Mouse (Mus musculus): ENCODE measurements around the gene Lcat. TPM values are rescaled to one million over a fixed set of nuclear protein-coding genes. Genes with fewer than 3 reads are reported as not detected.
"Not testable (repeated sequence)": the region's sequence is repeated elsewhere in the genome, so short reads cannot be mapped to it uniquely, and the experiment has no call there.

Gene Lcat
- polyA plus RNA-seq (2015; fragmentation: Nextera tagmentation; extraction: Ambion mirVana) = 2.1 and 2.3 TPM in 2 replicates

GRCm38 (mm10) chr8:105943321-105943739 is at the start of gene Lcat:
TSS of gene Lcat (minus strand) at chr8:105943382.
- H3K36me3 ChIP-seq = peaks cover 10% of the 10 kb centered on the region; the same call in 1 of the 2 replicates
- H3K9me3 ChIP-seq = no peaks in the 10 kb centered on the region
- H3K9ac ChIP-seq = no peak within 1 kb of the TSS
- no peak for ATAC-seq
- H3K4me3 ChIP-seq (replicated peaks) = no peak within 1 kb of the TSS
- H3K4me1 ChIP-seq (replicated peaks) = 0 out of 2 replicates have a peak, but pooled peaks cover under 1% of the 10 kb centered on the region
- no peak within 1 kb of the TSS for H3K4me2 ChIP-seq (replicated peaks)
- H3K27ac ChIP-seq = no peak within 1 kb of the TSS
- H3K27me3 ChIP-seq (replicated peaks) = no peaks in the 10 kb centered on the region
- WGBS = 82% methylated on average over 8 of the region's 8 CpGs

DNA sequence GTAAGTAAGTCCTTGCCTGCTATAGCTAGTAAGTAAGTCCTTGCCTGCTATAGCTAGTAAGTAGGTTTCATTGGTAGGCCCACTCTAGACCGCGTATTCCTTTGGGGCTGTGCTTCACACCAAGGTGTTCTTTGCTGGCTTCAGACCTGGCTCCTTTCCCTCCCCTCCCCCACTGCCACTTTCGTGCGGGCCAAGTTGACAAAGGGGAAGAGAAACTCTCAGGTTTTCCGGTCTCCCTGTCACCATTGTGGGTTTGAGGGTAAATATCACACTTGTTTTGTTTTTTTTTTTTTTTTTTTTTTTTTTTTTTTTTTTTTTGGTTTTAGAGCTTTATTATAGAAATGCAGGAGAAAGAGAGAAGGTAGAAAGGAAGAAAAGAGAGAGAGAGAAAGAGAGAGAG is 49.3 kb upstream of the Lcat start:
- Histone ChIP-seq H3K4me3 (replicated peaks) (no peak overlapping the region), H3K9ac (no peak overlapping the region), H3K27me3 (replicated peaks) (no peaks in the 10 kb centered on the region), H3K9me3 (no peaks in the 10 kb centered on the region), H3K36me3 (no peaks in the 10 kb centered on the region), H3K4me2 (replicated peaks) (no peak overlapping the region), H3K27ac (no peak overlapping the region), H3K4me1 (replicated peaks) (peaks cover 6% of the 10 kb centered on the region; the same call in 1 of the 2 replicates)
- ATAC-seq = no peak
- 53% methylated on average over 5 of the region's 5 CpGs for WGBS

DNA sequence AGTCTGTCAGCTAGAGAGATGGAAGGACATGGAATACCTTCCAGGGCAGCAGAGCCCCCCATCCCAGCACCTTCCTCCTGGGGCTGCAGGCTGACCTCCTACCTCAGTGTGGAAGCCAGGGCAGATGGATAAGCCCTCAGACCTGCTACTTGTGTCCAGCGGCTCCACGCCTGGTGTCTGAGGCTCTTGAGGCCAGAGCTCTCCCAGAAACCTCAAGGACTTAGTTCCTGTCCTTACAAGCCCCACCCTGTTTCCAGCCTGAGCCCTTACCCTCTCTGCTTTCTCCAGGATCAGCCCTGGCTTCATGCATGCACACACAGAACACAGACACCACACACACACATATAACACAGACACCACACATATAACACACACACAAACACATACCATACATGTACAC is 48.4 kb upstream of the Lcat start:
- ATAC-seq = no peak
- H3K27ac ChIP-seq = no peak overlapping the region
- H3K9me3 ChIP-seq = no peaks in the 10 kb centered on the region
- 65% methylated on average over 2 of the region's 2 CpGs for WGBS
- no peak overlapping the region for H3K4me3 ChIP-seq (replicated peaks)
- H3K9ac ChIP-seq = no peak overlapping the region
- peak overlapping the region; percentile 38; the same call in 1 of the 2 replicates for H3K4me2 ChIP-seq (replicated peaks)
- no peaks in the 10 kb centered on the region for H3K36me3 ChIP-seq
- no peaks in the 10 kb centered on the region for H3K27me3 ChIP-seq (replicated peaks)
- peaks cover 6% of the 10 kb centered on the region; the same call in 1 of the 2 replicates for H3K4me1 ChIP-seq (replicated peaks)

- no peaks in the 10 kb centered on the region for H3K9me3 ChIP-seq
- peaks cover 6% of the 10 kb centered on the region; the same call in 1 of the 2 replicates for H3K4me1 ChIP-seq (replicated peaks)
- ATAC-seq = peak; percentile 88
- no peak within 1 kb of the TSS for H3K27ac ChIP-seq
- H3K36me3 ChIP-seq = no peaks in the 10 kb centered on the region
- peak within 1 kb of the TSS; percentile 38 for H3K4me2 ChIP-seq (replicated peaks)
- no peaks in the 10 kb centered on the region for H3K27me3 ChIP-seq (replicated peaks)
- H3K9ac ChIP-seq = no peak within 1 kb of the TSS
- 10% methylated on average over 15 of the region's 15 CpGs for WGBS
- H3K4me3 ChIP-seq (replicated peaks) = no peak within 1 kb of the TSS
These were observed 47.7 kb upstream of the Lcat start, which contains the start of gene Dus2 for GRCm38 (mm10) chr8:105990856-105991387. TSS of gene Dus2 (plus strand) at chr8:105991337.

DNA sequence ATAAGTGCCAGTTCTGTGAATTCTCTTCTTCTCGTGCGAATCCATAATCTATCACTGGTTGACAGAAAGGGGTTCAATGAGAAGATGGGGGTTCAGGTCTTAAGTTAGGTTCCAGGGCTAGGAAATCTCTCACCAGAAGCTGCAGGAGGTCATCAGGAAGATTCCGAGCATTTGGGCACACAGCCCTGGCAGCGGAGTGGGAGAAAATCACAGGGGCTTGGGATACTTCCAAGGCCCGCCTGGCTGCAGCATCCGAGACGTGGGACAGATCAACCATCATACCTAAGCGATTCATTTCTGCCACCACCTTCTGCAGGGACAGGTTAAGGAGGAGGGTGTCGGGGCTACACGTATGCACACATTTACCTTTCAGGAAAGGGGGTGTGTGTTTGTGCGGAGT is 45.4 kb upstream of the Lcat start:
- no peak overlapping the region for H3K9ac ChIP-seq
- no peaks in the 10 kb centered on the region for H3K9me3 ChIP-seq
- no peak overlapping the region for H3K4me3 ChIP-seq (replicated peaks)
- 83% methylated on average over 11 of the region's 11 CpGs for WGBS
- H3K27me3 ChIP-seq (replicated peaks) = no peaks in the 10 kb centered on the region
- peaks cover 6% of the 10 kb centered on the region; the same call in 1 of the 2 replicates for H3K4me1 ChIP-seq (replicated peaks)
- ATAC-seq = no peak
- no peaks in the 10 kb centered on the region for H3K36me3 ChIP-seq
- no peak overlapping the region for H3K4me2 ChIP-seq (replicated peaks)
- no peak overlapping the region for H3K27ac ChIP-seq

GRCm38 (mm10) chr8:105983406-105983805 is 40.2 kb upstream of the Lcat start:
- not testable (repeated sequence) for H3K4me2 ChIP-seq (replicated peaks); H3K9ac ChIP-seq; H3K27ac ChIP-seq; H3K36me3 ChIP-seq; H3K4me1 ChIP-seq (replicated peaks); H3K9me3 ChIP-seq; H3K4me3 ChIP-seq (replicated peaks); H3K27me3 ChIP-seq (replicated peaks); ATAC-seq
- 75% methylated on average over 10 of the region's 11 CpGs for WGBS

- no peak for ATAC-seq
- 95% methylated on average over 1 of the region's 1 CpGs for WGBS
- H3K9ac ChIP-seq = no peak overlapping the region
These were observed 38.0 kb upstream of the Lcat start for GRCm38 (mm10) chr8:105981146-105981545.

DNA sequence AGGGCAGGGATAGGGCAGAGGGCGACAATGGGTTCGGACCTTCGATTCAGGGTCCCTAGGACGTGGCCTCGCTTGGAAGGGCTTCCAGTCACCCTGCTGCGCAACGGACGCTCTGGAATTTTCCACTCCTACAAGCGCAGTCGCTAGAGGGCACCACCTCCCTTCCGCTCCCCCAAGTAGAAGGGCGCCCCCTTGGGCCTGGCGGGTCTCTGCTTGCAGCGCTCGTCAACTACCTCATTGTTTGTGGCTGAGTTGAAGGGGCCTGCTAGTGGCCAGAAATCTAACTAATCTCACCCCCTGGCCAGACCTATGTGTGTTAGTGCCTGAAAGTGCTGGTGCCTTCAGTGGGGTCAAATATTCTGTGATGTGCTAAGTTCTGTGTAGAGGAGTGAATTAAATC is 36.1 kb upstream of the Lcat start, which contains the start of gene Dpep3:
Gene Dpep3 (minus strand): TSS at position 105 of the 400 bp plus-strand sequence.
- H3K4me2 ChIP-seq (replicated peaks) = no peak within 1 kb of the TSS
- H3K9ac ChIP-seq = no peak within 1 kb of the TSS
- H3K27me3 ChIP-seq (replicated peaks) = no peaks in the 10 kb centered on the region
- 93% methylated on average over 15 of the region's 15 CpGs for WGBS
- no peak within 1 kb of the TSS for H3K4me3 ChIP-seq (replicated peaks)
- ATAC-seq = no peak
- H3K36me3 ChIP-seq = no peaks in the 10 kb centered on the region
- no peaks in the 10 kb centered on the region for H3K4me1 ChIP-seq (replicated peaks)
- no peaks in the 10 kb centered on the region for H3K9me3 ChIP-seq
- no peak within 1 kb of the TSS for H3K27ac ChIP-seq

More at GRCm38 (mm10) chr8:105981146-105981545, 38.0 kb upstream of the Lcat start:
- no peak overlapping the region for H3K4me2 ChIP-seq (replicated peaks)
- H3K4me1 ChIP-seq (replicated peaks) = no peaks in the 10 kb centered on the region
- no peaks in the 10 kb centered on the region for H3K9me3 ChIP-seq
- H3K4me3 ChIP-seq (replicated peaks) = no peak overlapping the region
- no peaks in the 10 kb centered on the region for H3K27me3 ChIP-seq (replicated peaks)
- no peak overlapping the region for H3K27ac ChIP-seq
- no peaks in the 10 kb centered on the region for H3K36me3 ChIP-seq

DNA sequence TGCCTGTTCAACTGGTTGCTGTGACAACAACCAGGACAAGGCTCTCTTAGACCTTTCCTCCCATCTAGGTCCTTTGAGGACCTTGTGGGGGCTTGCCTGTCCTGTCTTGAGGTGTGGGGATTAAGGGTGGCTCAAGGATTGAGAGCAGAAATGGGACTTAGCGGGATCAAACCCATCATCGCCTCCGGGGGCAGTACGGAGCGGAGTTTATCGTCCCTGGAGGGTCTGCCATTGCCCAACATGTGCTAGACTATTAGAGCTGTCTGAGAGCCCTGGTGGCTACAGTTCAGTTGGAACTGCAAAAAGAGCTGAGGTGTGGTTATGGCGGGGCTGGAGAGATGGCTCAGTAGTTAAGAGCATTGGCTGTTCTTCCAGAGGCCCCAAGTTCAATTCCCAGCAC is 32.2 kb upstream of the Lcat start:
- H3K27ac ChIP-seq = no peak overlapping the region
- no peaks in the 10 kb centered on the region for H3K27me3 ChIP-seq (replicated peaks)
- H3K4me1 ChIP-seq (replicated peaks) = no peaks in the 10 kb centered on the region
- no peaks in the 10 kb centered on the region for H3K9me3 ChIP-seq
- H3K36me3 ChIP-seq = no peaks in the 10 kb centered on the region
- no peak overlapping the region for H3K4me3 ChIP-seq (replicated peaks)
- H3K9ac ChIP-seq = no peak overlapping the region
- ATAC-seq = no peak
- 71% methylated on average over 7 of the region's 7 CpGs for WGBS
- H3K4me2 ChIP-seq (replicated peaks) = no peak overlapping the region

- ATAC-seq = no peak
- H3K27me3 ChIP-seq (replicated peaks) = no peaks in the 10 kb centered on the region
- H3K4me2 ChIP-seq (replicated peaks) = no peak overlapping the region
- H3K4me3 ChIP-seq (replicated peaks) = no peak overlapping the region
- no peaks in the 10 kb centered on the region for H3K36me3 ChIP-seq
- WGBS = 74% methylated on average over 8 of the region's 8 CpGs
- no peak overlapping the region for H3K9ac ChIP-seq
- no peak overlapping the region for H3K27ac ChIP-seq
- H3K4me1 ChIP-seq (replicated peaks) = peaks cover 9% of the 10 kb centered on the region
- no peaks in the 10 kb centered on the region for H3K9me3 ChIP-seq
These were observed 28.0 kb upstream of the Lcat start for GRCm38 (mm10) chr8:105971019-105971720.

- no peak overlapping the region for H3K4me3 ChIP-seq (replicated peaks)
- H3K36me3 ChIP-seq = no peaks in the 10 kb centered on the region
- no peak overlapping the region for H3K27ac ChIP-seq
- no peak overlapping the region for H3K9ac ChIP-seq
- no peaks in the 10 kb centered on the region for H3K9me3 ChIP-seq
- no peaks in the 10 kb centered on the region for H3K27me3 ChIP-seq (replicated peaks)
- H3K4me1 ChIP-seq (replicated peaks) = peaks cover 18% of the 10 kb centered on the region
- no peak for ATAC-seq
- 69% methylated on average over 1 of the region's 1 CpGs for WGBS
- no peak overlapping the region for H3K4me2 ChIP-seq (replicated peaks)
These were observed 26.2 kb upstream of the Lcat start for GRCm38 (mm10) chr8:105969367-105969766.

DNA sequence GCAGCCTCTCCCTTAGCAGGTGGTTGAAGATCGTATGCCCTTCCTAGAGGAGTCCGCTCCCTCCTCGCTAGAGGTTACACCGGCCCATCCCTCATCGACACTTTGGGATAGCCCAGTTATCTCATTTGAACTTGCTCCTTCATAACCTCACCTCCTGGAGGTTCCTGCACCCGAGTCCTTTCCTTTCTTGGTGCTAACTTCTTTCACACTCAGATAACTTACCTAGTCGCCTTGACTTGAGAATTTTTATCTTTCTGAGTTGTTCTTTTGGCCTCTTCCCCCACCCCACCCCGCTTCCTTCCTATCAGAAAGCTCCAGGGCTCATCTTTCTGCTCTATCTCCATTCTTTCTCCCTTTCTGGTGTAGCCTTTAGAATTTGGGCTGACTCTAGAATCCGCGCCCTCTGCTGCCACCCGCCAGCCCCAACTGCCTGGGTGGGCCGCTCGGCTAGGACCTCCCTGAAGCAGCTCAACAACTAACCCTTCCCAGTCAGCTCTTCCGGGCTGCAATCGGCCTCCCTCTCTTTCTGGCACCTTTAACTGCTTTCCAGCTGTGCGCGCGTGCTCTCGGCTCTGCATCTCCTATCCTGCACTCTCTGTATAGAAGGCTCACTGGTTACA is 23.6 kb upstream of the Lcat start:
- Histone ChIP-seq H3K27ac (peak overlapping the region; percentile 95), H3K4me3 (replicated peaks) (peak overlapping the region; percentile 78; the same call in 1 of the 2 replicates), H3K27me3 (replicated peaks) (no peaks in the 10 kb centered on the region), H3K36me3 (no peaks in the 10 kb centered on the region), H3K9me3 (no peaks in the 10 kb centered on the region), H3K9ac (no peak overlapping the region), H3K4me2 (replicated peaks) (peak overlapping the region; percentile 86), H3K4me1 (replicated peaks) (peaks cover 30% of the 10 kb centered on the region)
- 7% methylated on average over 19 of the region's 19 CpGs for WGBS
- peak; percentile 48 for ATAC-seq

All from intestine, embryonic 15.5 days (tissue).